ENCODE assay signal across 1 mouse cellular context in the genomic region with DNA sequence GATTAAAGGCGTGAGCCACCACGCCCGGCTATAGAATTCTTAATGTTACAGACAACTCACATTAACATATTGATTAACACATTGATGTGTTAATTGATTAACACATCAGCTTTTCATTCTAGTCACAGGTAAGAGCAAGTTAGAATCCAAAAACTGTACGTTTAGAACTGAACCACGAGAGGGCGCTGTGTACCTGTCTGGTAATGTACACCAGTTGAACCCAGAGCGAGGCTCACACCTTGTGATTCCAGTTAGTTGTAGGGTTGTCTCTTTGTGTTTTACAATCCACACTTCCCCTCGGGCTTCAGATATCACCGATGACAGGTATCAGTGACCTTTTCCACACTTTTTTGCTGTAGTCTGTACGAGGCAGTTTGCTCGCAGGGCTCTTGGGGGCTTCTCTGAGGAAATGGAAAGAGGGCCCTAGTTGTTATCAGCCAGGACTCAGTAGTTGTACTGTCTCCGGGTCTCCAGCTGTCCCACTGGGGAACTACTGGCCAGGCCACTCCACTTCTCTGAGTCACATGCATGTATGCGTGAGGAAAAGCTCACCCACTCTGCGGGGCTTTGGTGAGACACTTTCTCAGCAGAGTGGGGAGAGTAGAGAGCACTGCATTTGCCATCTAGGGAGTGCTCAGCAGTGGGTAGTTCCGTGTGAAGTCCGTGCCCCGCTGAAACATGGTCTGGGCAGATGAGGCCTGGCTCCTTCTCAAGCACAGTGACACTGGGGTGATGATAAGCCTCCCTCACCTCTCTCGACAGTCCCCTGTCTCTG.
TF ChIP-seq lines count a peak whose summit lies in the region.

No protein-coding gene starts in this region.

TF ChIP-seq in MEL, 35 proteins besides CTCF, POLR2A, EP300 and RAD21 (continued from another document):
- no peak for TF ChIP-seq POLR2AphosphoS2 (IDR thresholded peaks at IDR 0.05; ENCODE audit: low read length)
- TF ChIP-seq SMC3 (IDR thresholded peaks at IDR 0.05; ENCODE audit: low read depth, low read length) = peak; percentile 99
- 0 out of 2 replicates have a peak, but pooled peaks have one; percentile 12 for TF ChIP-seq GATA1 (IDR thresholded peaks at IDR 0.05; ENCODE audit: low read depth, low read length)
- 0 out of 2 replicates have a peak, but pooled peaks have one; percentile 18 for TF ChIP-seq BHLHE40 (IDR thresholded peaks at IDR 0.05; ENCODE audit: borderline replicate concordance, low read depth, low read length)
- 0 out of 2 replicates have a peak, but pooled peaks have one; percentile 26 for TF ChIP-seq MYC (IDR thresholded peaks at IDR 0.05; ENCODE audit: low read depth, low read length)
- no peak for TF ChIP-seq GABPA (IDR thresholded peaks at IDR 0.05; ENCODE audit: low read depth, low read length)
